Mouse (Mus musculus) B cell, adult 62 days (primary cell): ENCODE data around the gene Olfr175-ps1. TPM values are rescaled to one million over a fixed set of nuclear protein-coding genes. Genes with fewer than 3 reads are reported as not detected.

Experiments
- total RNA-seq: library from RNA; stranded (reverse); gene quantifications from 4 replicates; pipeline ENCODE4 v1.2.4, GENCODE M21; 2023

The Olfr175-ps1 gene
- not detected in 4 replicates for total RNA-seq

GRCm38 (mm10) chr16:58826732-58827319 lies at the start of gene Olfr175-ps1:
Gene Olfr175-ps1 (minus strand): TSS chr16:58826782.

GRCm38 (mm10) chr16:58874668-58875067 lies 48.1 kb upstream of the Olfr175-ps1 start, which contains the start of gene Olfr177:
Gene Olfr177 (minus strand): TSS chr16:58874768.

GRCm38 (mm10) chr16:58800168-58800567 lies 26.4 kb downstream of the Olfr175-ps1 start, which contains the start of gene Olfr173:
Gene Olfr173 (minus strand): TSS chr16:58800268.

Other genes starting within 250 kb of the Olfr175-ps1 start
- not detected in 4 replicates for gene Gm813, start 209.8 kb downstream of the Olfr175-ps1 start, total RNA-seq
- not detected in 4 replicates for gene E330017A01Rik, start 188.0 kb downstream of the Olfr175-ps1 start, total RNA-seq
- gene Cpox, start 156.5 kb downstream of the Olfr175-ps1 start, total RNA-seq: 10.0 to 14.5 TPM (median 10.5 TPM) in 4 replicates
- gene Gpr15, start 107.7 kb downstream of the Olfr175-ps1 start, total RNA-seq: not detected in 4 replicates
- 45.9 to 60.8 TPM (median 51.7 TPM) in 4 replicates for gene Cldnd1, start 98.9 kb downstream of the Olfr175-ps1 start, total RNA-seq
- gene Olfr172, start 63.6 kb downstream of the Olfr175-ps1 start, total RNA-seq: not detected in 4 replicates
- not detected in 4 replicates for gene Olfr173, start 26.5 kb downstream of the Olfr175-ps1 start, total RNA-seq
- gene Olfr177, start 48.0 kb upstream of the Olfr175-ps1 start, total RNA-seq: not detected in 4 replicates
- gene Olfr178, start 65.3 kb upstream of the Olfr175-ps1 start, total RNA-seq: not detected in 4 replicates
- not detected in 4 replicates for gene Olfr181, start 102.0 kb upstream of the Olfr175-ps1 start, total RNA-seq
- gene Olfr180, start 102.6 kb upstream of the Olfr175-ps1 start, total RNA-seq: not detected in 4 replicates
- gene Olfr183, start 168.6 kb upstream of the Olfr175-ps1 start, total RNA-seq: not detected in 4 replicates
- gene Olfr186, start 203.5 kb upstream of the Olfr175-ps1 start, total RNA-seq: not detected in 4 replicates
- not detected in 4 replicates for gene Olfr187, start 213.0 kb upstream of the Olfr175-ps1 start, total RNA-seq